Mouse (Mus musculus): ENCODE measurements at regions not wholly inside any gene's neighbourhood (a gene's known extent, or its start where the extent isn't known, plus 50 kb on each side); places are given as distances from the start of the nearest gene placed in this dataset.

- Histone ChIP-seq H3K27me3 (ENCODE audit: control insufficient read depth) (no peaks in the 10 kb centered on the region), H3K36me3 (ENCODE audit: control insufficient read depth) (no peaks in the 10 kb centered on the region), H3K4me3 (replicated peaks) (no peak overlapping the region), H3K9me3 (ENCODE audit: control insufficient read depth, low read length) (peaks cover 12% of the 10 kb centered on the region), H3K4me1 (ENCODE audit: control insufficient read depth) (no peaks in the 10 kb centered on the region)
- TF ChIP-seq GATA1 (IDR thresholded peaks at IDR 0.05; ENCODE audit: low read length) (no peak), TAL1 (IDR thresholded peaks at IDR 0.05; ENCODE audit: low read length) (no peak)
Measured at GRCm38 (mm10) chr11:114611690-114612089, 56.6 kb upstream of the Rpl38 start.

GRCm38 (mm10) chr11:114608009-114608408 is 60.3 kb upstream of the Rpl38 start:
- H3K4me1 ChIP-seq (ENCODE audit: control insufficient read depth): no peaks in the 10 kb centered on the region
- H3K27me3 ChIP-seq (ENCODE audit: control insufficient read depth): no peaks in the 10 kb centered on the region
- H3K4me3 ChIP-seq (replicated peaks): no peak overlapping the region
- H3K9me3 ChIP-seq (ENCODE audit: control insufficient read depth, low read length): peaks cover 29% of the 10 kb centered on the region
- no peaks in the 10 kb centered on the region for H3K36me3 ChIP-seq (ENCODE audit: control insufficient read depth)
- TF ChIP-seq GATA1 (IDR thresholded peaks at IDR 0.05; ENCODE audit: low read length) (no peak), TAL1 (IDR thresholded peaks at IDR 0.05; ENCODE audit: low read length) (no peak)

- H3K27me3 ChIP-seq (ENCODE audit: control insufficient read depth): no peaks in the 10 kb centered on the region
Measured at GRCm38 (mm10) chr11:114603108-114603507, 65.2 kb upstream of the Rpl38 start.

GRCm38 (mm10) chr11:114597225-114597624 is 71.1 kb upstream of the Rpl38 start:
- no peaks in the 10 kb centered on the region for H3K4me1 ChIP-seq (ENCODE audit: control insufficient read depth)
- no peaks in the 10 kb centered on the region for H3K9me3 ChIP-seq (ENCODE audit: control insufficient read depth, low read length)
- no peak overlapping the region for H3K4me3 ChIP-seq (replicated peaks)
- TF ChIP-seq TAL1 (IDR thresholded peaks at IDR 0.05; ENCODE audit: low read length) (no peak), GATA1 (IDR thresholded peaks at IDR 0.05; ENCODE audit: low read length) (no peak)
- H3K27me3 ChIP-seq (ENCODE audit: control insufficient read depth): no peaks in the 10 kb centered on the region
- H3K36me3 ChIP-seq (ENCODE audit: control insufficient read depth): no peaks in the 10 kb centered on the region

More at GRCm38 (mm10) chr11:114603108-114603507, 65.2 kb upstream of the Rpl38 start:
- Histone ChIP-seq H3K4me3 (replicated peaks) (no peak overlapping the region), H3K9me3 (ENCODE audit: control insufficient read depth, low read length) (peaks cover 22% of the 10 kb centered on the region), H3K4me1 (ENCODE audit: control insufficient read depth) (no peaks in the 10 kb centered on the region), H3K36me3 (ENCODE audit: control insufficient read depth) (no peaks in the 10 kb centered on the region)
- TF ChIP-seq TAL1 (IDR thresholded peaks at IDR 0.05; ENCODE audit: low read length) (no peak), GATA1 (IDR thresholded peaks at IDR 0.05; ENCODE audit: low read length) (no peak)

- TF ChIP-seq TAL1 (IDR thresholded peaks at IDR 0.05; ENCODE audit: low read length): no peak
- no peak for TF ChIP-seq GATA1 (IDR thresholded peaks at IDR 0.05; ENCODE audit: low read length)
- Histone ChIP-seq H3K4me3 (replicated peaks) (no peak overlapping the region), H3K9me3 (ENCODE audit: control insufficient read depth, low read length) (no peaks in the 10 kb centered on the region), H3K4me1 (ENCODE audit: control insufficient read depth) (no peaks in the 10 kb centered on the region), H3K27me3 (ENCODE audit: control insufficient read depth) (no peaks in the 10 kb centered on the region), H3K36me3 (ENCODE audit: control insufficient read depth) (no peaks in the 10 kb centered on the region)
Measured at GRCm38 (mm10) chr11:114592961-114593360, 75.4 kb upstream of the Rpl38 start.

- TF ChIP-seq TAL1 (IDR thresholded peaks at IDR 0.05; ENCODE audit: low read length) (no peak), GATA1 (IDR thresholded peaks at IDR 0.05; ENCODE audit: low read length) (no peak)
- no peak overlapping the region for H3K4me3 ChIP-seq (replicated peaks)
Measured at GRCm38 (mm10) chr11:114588554-114588953, 79.8 kb upstream of the Rpl38 start.

GRCm38 (mm10) chr11:114587986-114588385 is 80.3 kb upstream of the Rpl38 start:
- TF ChIP-seq TAL1 (IDR thresholded peaks at IDR 0.05; ENCODE audit: low read length) (no peak), GATA1 (IDR thresholded peaks at IDR 0.05; ENCODE audit: low read length) (no peak)
- no peak overlapping the region for H3K4me3 ChIP-seq (replicated peaks)

More at GRCm38 (mm10) chr11:114588554-114588953, 79.8 kb upstream of the Rpl38 start:
- Histone ChIP-seq H3K4me1 (ENCODE audit: control insufficient read depth) (no peaks in the 10 kb centered on the region), H3K9me3 (ENCODE audit: control insufficient read depth, low read length) (peaks cover 9% of the 10 kb centered on the region), H3K36me3 (ENCODE audit: control insufficient read depth) (no peaks in the 10 kb centered on the region), H3K27me3 (ENCODE audit: control insufficient read depth) (no peaks in the 10 kb centered on the region)

DNA sequence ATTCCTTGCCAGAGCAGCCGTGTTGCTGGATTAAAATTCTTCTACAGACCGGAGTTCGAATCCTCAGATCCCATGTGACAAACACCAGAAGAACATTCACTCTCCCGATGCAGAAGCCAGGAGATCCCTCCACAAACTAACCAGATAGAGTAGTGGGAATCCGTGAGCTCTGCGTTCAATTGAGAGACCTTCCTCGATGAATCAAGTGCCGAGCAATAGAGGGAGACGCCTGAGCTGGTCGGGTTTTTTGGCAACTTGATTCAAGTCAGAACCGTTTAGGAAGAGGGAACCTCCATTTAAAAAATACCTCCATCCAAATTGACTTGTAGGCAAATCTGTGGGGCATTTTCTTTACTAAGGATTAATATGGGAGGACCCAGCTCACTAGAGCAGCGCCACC is 81.9 kb upstream of the Rpl38 start:
- no peak for TF ChIP-seq GATA1 (IDR thresholded peaks at IDR 0.05; ENCODE audit: low read length)
- TF ChIP-seq TAL1 (IDR thresholded peaks at IDR 0.05; ENCODE audit: low read length): no peak
- H3K9me3 ChIP-seq (ENCODE audit: control insufficient read depth, low read length): peaks cover 11% of the 10 kb centered on the region
- no peaks in the 10 kb centered on the region for H3K4me1 ChIP-seq (ENCODE audit: control insufficient read depth)

More at GRCm38 (mm10) chr11:114587986-114588385, 80.3 kb upstream of the Rpl38 start:
- no peaks in the 10 kb centered on the region for H3K36me3 ChIP-seq (ENCODE audit: control insufficient read depth)
- H3K4me1 ChIP-seq (ENCODE audit: control insufficient read depth): no peaks in the 10 kb centered on the region
- peaks cover 9% of the 10 kb centered on the region for H3K9me3 ChIP-seq (ENCODE audit: control insufficient read depth, low read length)
- no peaks in the 10 kb centered on the region for H3K27me3 ChIP-seq (ENCODE audit: control insufficient read depth)

GRCm38 (mm10) chr11:114584804-114585203 is 83.5 kb upstream of the Rpl38 start:
- no peaks in the 10 kb centered on the region for H3K4me1 ChIP-seq (ENCODE audit: control insufficient read depth)
- no peaks in the 10 kb centered on the region for H3K27me3 ChIP-seq (ENCODE audit: control insufficient read depth)
- peaks cover 11% of the 10 kb centered on the region for H3K9me3 ChIP-seq (ENCODE audit: control insufficient read depth, low read length)
- H3K4me3 ChIP-seq (replicated peaks): no peak overlapping the region
- no peaks in the 10 kb centered on the region for H3K36me3 ChIP-seq (ENCODE audit: control insufficient read depth)
- TF ChIP-seq TAL1 (IDR thresholded peaks at IDR 0.05; ENCODE audit: low read length) (no peak), GATA1 (IDR thresholded peaks at IDR 0.05; ENCODE audit: low read length) (no peak)

More for the DNA sequence above, 81.9 kb upstream of the Rpl38 start:
- no peaks in the 10 kb centered on the region for H3K27me3 ChIP-seq (ENCODE audit: control insufficient read depth)
- no peak overlapping the region for H3K4me3 ChIP-seq (replicated peaks)
- no peaks in the 10 kb centered on the region for H3K36me3 ChIP-seq (ENCODE audit: control insufficient read depth)

GRCm38 (mm10) chr11:114584146-114584545 is 84.2 kb upstream of the Rpl38 start:
- Histone ChIP-seq H3K4me1 (ENCODE audit: control insufficient read depth) (no peaks in the 10 kb centered on the region), H3K9me3 (ENCODE audit: control insufficient read depth, low read length) (peaks cover 11% of the 10 kb centered on the region), H3K27me3 (ENCODE audit: control insufficient read depth) (no peaks in the 10 kb centered on the region), H3K36me3 (ENCODE audit: control insufficient read depth) (no peaks in the 10 kb centered on the region), H3K4me3 (replicated peaks) (no peak overlapping the region)
- TF ChIP-seq TAL1 (IDR thresholded peaks at IDR 0.05; ENCODE audit: low read length) (no peak), GATA1 (IDR thresholded peaks at IDR 0.05; ENCODE audit: low read length) (no peak)
